Mouse (Mus musculus) spleen, embryonic (tissue): ENCODE results near the gene Rnf220.

Experiments used
- CTCF ChIA-PET: fragments of 350-600 bp; sonication (Branson Sonifier 250); formaldehyde crosslinking; loops from one replicate; lab custom pipeline; 2022; lab: Charles Lee

The Rnf220 gene

DNA sequence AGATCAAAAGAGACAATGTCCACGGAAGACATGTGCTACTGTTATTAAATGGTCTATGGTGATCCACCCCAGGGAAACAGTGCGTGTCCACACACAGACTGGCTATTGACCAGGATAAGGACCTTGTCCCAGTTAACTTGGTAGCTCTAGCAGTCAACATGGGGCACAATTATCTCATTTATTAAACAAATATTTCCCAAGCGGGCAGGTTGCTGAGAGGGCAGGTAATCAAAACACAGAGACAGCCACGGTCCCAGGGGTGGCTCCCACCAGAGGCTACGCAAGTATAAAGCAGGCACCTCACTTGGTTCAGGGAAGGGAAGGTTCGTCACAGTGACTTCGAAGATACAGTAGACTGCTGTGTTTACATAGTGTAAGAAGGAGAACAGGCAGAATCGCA, 153.5 kb downstream of the Rnf220 start:
- CTCF ChIA-PET: no interaction called here

DNA sequence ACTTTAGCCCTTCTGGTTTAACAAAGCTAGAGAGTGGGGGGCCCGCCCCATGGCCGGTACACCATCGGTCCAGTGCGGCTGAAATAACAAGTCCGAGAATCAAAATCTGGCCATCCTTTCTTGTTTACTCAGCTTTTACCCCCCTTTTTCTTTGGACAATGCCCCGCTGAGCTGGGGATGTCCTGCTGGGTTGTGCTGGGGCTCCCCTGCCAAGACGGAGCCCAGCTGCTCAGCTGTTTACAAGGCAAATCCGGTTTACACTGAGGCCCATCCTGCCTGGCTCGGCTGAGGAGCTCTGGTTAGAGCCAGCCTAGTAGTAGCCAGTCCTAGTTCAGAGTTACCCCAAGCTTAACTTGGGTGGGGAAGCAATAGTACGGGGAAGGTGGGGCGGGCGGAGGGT, 154.1 kb downstream of the Rnf220 start:
- CTCF ChIA-PET: interaction anchor here (0.6 kb wide), 1 partner anchor 52 kb away, joined by 8 read pairs; no protein-coding TSS in a partner anchor

DNA sequence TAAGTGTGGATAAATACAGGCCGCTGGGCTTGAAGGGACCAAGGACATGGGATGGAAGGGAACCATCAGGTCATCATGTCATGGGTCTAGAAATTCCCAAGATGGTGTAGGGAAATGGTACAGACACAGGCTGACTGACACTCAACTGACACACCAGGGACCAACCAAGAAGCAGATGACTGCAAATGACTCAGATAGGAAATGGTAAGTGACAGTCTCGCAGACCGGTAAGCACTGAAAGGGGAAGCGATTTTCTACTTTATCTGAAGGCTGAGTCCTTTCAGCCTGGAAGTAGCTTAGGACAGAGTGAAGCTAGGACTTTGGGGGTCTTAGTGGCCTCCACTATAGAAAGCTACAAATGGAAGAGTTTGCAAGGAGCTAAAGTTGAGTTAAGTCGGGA, 155.6 kb downstream of the Rnf220 start:
- CTCF ChIA-PET: no interaction called here

DNA sequence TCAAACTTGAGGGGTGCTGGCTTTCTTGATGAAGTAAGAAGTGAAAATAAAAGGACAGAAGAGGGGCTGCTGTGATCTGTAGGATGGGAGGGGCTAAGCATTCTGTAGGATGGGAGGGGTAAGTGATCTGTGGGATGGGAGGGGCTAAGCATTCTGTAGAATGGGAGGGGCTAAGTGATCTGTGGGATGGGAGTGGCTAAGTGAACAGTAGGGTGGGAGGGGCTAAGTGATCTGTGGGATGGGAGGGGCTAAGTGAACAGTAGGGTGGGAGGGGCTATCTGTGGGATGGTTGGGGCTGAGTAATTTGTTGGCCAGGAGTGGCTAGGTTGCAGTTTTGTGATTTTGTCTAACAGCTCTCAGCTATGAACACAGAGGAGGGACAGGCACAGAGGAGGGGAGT, 157.1 kb downstream of the Rnf220 start:
- CTCF ChIA-PET: no interaction called here

DNA sequence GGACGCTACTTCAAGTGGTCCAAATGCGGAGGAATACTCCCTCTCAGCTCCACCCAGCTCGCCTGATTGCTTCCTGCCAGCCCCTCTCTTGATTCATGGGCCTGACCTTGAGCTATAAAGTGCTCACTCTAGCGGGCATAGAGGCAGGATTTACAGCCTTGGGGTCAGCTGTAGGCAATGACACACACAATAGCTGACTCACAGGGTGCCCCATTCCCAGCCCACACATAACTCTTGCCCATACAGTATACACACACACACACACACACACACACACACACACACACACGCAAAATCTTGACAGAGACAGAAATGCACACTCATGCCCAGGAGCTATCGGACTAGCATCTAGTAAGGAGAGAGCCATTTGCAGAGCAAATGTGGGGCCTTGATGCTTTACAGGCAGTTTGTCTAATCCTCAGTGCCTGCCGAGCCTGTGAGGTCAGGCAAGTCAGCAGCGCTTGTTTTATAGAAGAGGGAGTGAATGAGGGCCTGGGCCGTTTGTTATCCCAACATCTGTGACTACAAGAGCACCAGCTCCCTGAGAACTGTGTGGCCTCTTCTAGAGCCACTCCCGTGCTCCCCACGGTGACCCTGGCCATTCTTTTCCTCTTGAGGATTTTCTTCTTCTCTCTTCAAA, 165.9 kb downstream of the Rnf220 start:
- CTCF ChIA-PET: no interaction called here

DNA sequence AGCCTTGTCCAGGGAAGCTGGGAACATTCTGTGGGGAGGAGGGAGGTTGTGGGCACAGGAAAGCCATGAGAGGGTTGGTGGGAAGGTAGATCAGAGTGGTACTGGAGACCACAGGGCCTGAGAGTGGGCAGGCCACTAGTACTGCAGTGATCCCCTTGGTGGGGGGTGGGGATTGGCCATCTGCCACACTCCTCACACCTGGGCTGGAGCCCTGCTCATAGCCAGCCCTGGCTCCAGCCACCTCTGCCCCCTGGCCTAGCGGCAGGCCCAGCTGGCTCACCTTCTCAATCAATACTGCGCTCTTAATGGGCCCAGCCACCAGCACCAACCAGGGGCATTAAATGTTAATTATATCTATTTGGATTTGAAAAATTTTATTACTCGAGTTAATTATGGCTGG, 166.7 kb downstream of the Rnf220 start:
- CTCF ChIA-PET: no interaction called here

DNA sequence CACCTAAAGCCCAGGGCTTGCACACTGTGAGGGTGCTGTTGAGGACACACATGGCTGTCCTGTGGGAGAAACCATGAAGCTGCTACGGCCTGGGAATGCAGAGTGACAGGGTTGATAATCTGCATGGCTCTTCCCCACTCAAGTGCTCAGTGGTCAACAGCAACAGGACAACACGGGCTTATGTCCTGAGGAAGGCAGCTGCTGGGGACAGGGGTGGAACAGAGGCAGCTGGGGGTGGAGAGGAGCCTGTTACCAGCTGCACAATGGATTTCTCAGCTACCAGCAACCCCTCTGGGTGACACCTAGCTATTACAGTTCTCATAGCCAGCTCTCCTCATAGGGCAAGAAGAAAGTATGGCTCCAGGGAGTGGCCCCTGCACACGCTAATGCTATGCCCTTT, 169.9 kb downstream of the Rnf220 start:
- CTCF ChIA-PET: no interaction called here

DNA sequence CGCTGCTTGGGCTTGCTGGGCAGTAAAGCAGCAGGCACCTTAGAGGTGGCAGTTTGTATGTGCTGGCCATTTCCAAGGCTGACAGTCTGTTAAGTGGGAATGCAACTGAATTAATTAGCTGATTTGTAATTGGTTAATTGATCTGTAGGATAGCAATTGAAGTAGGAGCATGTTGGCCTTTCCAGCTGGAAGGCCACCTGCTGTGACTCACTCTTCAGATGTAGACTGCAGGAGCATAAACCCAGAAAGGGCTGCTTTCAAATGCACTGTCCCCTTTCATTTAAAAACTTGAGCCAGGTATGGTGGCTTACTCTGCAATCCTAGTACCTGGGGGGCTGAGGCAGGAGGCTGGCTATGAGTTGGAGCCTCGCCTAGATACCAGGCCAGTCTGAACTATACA, 171.8 kb downstream of the Rnf220 start:
- CTCF ChIA-PET: no interaction called here

DNA sequence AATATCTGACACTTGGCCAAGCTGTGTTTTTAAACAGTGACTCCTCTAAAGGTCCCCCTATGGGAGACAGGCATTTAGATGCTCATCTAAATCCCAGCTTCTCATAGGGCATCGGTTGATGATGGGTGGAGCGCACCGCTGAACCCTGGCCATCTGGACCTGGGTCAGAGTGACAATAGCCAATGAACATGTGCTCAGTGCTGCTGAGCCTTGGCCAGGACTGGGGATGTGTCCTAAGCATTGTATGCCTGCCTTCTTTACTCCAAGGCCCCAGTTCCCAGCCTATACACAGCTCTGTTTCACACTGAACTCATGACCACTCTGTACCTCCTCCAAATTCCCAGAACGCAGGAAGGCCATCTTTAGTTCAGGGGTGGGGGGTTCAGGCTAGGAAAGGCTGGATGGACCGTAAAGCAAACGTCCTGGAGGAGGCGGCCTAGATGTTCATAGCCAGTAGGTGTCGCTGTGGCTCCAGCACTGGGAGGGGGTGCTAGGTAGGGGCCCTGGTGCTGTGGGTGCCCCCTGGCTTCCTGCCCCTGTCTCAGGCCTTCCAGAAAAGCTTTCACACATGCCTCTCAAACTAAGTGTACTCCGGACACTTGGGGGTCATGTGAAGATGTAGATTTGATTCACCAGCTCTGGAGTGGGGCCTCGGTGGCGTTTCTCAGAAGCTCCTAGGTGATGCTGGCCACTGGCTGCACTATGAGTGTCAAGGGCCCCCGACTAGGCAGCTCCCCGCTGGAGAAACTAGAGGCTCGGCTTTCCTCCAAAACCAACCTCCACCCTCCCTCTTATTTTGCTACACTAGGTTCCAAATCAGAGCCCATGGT, 173.1 kb downstream of the Rnf220 start:
- CTCF ChIA-PET: no interaction called here

DNA sequence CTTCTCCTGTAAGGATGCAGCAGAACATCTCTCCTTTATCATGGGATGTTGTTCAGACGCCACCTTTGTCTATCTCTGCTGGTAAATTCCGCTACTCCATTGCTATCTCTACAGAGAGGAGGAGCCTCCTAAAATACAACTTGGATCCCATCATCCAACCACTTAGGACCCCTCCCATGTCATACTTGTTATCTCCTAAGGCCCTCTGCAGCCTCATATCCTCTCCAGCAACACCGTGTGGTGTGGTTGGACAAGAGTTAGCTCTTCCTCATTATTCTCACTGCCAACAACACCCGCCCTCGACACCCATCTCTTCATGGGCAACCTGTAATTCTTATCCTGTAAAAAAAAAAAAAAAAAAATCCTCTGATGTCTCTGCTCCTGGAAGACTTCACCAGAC, 175.8 kb downstream of the Rnf220 start:
- CTCF ChIA-PET: no interaction called here

DNA sequence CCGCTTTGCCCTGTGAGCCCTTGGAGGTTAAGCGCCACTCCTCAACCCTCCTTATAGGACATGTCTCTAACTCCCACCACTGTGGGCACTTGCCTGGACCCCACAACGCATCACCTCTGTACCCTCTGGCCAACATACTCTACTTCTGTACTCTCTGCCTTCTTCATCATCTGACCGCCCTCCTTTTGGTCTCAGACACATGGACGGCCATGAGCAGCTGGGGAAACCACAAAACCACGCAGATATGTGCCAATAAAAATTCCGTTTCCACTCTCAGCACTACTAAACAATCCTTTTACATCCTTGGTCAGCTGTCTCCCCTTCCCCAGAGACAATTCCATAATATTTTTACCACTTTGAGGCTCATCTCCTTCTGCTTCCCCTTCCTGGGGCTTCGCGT, 178.3 kb downstream of the Rnf220 start:
- CTCF ChIA-PET: no interaction called here

DNA sequence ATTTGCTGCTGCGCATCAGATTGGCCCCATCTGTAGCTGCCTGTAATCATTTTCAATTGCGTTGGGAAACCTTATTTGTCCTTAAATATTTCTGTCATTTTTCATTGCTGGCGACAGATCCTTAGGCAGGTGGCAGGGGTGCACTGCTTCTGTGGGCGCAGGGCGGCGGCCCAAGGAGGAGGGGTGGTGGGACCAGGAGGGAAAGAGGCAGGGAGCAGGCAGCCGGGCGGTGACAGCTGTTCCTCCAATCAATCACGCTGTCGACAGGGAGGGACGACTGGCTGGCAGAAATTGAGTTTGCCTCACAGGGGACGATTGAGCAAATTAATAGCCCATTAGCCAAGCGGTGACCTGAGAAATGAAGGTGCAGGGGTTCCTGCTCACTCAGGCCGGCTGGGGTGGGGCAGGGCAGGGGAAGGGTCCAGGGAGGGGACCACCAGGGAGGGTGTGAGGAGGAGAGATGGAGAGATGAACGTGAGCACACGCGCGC, 179.1 kb downstream of the Rnf220 start:
- CTCF ChIA-PET: no interaction called here

DNA sequence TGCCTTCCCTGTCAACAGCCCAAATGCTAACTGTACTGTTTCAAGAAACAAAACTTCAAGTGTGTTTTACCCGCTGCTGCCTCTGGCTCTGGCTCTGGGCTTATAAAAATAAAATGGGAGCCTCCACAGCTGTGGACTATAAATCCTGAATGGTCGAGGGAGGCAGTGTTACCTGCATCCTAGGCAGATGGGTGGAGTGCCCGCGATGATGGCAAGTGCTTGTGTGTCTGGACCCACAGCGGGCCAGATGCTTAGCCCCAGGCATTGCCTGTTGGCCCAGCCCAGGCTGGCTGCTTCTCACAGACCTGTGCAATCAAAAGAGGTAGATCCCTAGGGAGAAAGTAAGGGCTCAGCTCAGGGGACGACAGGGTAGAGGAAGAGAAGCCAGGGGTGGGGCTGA, 180.1 kb downstream of the Rnf220 start:
- CTCF ChIA-PET: no interaction called here

DNA sequence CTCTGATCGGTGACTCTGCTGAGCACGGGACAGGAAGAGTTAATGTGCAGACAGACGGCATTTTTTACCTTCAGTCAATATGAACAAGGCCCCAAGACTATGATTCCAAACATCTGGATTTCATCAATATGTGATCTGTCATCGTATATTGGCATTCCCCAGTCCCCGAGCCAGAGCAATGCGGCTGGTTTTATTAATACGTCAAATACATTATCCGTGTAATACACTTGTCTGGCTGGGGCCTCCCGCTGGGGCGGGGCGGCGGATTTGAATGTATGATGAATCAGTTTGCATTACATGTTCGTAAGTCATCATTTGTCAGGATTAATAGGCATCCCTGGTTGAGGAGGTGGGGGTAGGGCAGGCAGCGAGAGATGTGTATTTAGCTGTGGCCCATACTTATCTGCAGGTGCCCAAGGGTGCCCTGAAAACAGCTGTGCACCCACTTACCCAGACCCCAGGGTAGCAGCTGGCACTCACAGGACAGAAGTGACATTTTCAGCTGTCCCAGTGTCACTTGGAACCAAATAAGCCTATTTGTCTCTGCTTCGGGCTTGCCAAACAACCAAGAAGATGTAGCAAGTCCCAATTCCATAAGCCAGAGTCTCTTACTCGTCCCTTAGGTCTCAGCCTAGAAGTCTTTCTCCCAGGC, 181.9 kb downstream of the Rnf220 start:
- CTCF ChIA-PET: no interaction called here

DNA sequence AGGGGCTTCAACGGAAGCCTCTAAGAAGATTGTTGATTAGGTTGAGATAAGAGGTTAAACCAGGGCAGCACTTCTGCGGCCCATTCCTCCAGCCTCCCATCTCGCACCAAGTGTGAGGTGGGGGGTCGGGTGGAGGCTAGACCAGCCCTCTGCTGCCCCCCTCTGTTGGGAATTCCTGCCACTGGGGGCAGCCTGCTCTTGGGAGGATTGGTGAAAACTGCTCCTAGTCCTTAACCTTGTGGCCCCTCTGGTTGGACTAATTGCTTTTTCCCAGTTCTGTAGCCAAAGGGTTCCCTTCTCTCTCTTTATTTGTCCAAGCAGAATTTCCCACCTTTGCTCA, 183.8 kb downstream of the Rnf220 start:
- CTCF ChIA-PET: no interaction called here

DNA sequence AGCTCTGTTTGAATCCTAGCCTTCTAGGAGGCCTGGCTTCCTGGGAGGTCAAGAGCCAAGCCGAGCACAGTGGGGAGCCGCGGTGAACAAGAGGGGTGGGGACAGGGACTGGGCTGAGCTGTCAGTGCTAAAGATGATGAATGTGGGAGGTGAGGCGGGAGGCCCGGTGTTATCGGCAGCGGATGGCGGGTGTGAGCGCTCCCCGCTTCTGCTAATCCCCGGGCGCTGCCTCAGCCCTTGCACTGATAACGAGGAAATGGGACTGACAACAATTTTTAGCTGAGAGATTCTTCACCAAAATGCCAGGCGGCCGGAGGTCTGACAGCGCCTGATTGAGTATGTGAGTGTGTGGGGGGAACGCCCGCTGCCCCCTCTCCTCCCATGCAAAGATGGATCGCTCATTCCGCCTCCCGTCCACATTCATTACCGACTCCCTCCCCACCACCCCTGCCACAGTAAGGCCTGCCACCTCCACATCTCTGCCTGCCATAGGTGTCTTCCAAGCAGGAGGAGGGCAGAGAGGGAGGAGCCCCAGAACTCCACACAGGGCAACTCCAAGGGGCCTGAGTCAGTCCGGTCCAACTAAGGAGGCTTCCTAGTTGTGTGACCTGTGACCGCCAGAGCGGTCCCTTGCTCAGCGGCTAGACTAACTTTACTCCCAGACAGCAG, 184.3 kb downstream of the Rnf220 start:
- CTCF ChIA-PET: no interaction called here

DNA sequence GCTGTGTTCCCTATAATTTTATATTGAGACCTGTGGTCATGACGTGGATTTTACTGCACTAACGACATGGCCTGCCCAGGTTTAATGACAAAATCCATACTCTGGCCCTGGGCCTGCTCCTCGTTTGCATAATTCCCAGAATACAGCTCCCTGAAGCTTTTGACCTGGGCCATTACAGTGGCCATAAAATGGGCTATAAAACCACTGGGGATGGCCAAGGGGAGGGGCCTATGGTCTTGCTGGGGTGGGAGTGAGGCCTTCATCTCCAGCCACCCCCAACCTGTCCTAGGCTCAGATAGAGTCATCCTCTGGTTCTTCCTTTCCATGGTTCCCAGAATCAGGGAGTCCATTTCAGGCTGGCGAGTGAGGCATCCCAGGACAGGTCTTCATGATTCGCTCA, 185.0 kb downstream of the Rnf220 start:
- CTCF ChIA-PET: no interaction called here

DNA sequence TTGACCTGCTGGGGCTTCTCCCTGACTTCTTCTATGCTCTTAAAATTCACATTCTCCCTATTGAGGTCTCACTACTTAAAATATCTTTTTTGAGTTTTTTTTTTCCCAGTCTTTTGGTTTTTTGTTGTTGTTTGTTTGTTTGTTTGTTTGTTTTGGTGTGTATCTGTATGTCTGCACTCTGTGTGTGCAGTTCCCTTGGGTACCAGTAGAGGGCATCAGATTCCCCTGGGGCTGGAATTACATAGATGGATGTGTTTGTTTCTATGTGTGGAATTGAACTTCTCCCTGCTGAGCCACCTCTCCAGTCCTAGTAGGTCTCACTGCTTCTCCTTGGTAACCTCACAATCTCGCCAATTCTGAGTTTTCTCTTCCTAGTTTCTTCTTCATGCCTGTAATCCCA, 187.4 kb downstream of the Rnf220 start:
- CTCF ChIA-PET: no interaction called here

DNA sequence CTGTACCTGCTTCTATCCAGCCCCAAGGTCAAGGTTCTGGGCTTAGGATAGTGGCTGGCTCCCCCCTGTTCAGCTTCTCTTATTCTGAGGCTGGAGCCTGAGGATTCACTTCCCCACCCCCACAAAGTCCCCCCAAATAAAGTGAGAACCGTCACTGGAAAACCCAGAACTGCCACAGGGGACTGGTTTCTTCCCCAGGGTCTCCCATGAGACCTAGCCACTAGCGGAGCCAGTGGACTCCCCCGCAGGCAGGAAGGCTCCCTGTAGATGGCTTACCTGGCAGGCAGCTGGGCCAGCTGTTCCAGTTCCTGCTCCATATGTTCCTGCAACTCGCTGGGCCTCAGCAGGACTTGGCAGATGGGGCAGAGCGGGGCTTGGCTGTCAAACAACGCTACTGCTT, 189.6 kb downstream of the Rnf220 start:
- CTCF ChIA-PET: no interaction called here

DNA sequence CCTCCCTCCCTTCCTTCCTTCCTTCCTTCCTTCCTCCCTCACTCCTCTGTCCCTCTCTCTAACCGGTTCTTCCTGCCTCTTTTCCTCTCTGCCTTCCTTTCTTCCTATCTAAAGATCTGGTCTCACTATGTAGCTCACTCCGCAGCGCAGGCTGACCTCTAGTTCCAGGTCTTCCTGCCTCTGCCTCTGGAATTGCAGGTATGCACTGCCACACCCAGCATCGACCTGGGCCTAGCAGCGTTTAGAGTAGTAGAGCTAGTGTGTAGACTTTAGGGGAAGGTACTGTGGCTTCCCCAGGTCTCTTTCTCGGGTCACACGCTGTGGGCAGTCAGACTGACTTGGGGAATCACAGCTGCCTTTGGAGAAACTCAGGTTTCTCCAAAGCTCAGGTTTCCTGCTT, 191.4 kb downstream of the Rnf220 start:
- CTCF ChIA-PET: no interaction called here

DNA sequence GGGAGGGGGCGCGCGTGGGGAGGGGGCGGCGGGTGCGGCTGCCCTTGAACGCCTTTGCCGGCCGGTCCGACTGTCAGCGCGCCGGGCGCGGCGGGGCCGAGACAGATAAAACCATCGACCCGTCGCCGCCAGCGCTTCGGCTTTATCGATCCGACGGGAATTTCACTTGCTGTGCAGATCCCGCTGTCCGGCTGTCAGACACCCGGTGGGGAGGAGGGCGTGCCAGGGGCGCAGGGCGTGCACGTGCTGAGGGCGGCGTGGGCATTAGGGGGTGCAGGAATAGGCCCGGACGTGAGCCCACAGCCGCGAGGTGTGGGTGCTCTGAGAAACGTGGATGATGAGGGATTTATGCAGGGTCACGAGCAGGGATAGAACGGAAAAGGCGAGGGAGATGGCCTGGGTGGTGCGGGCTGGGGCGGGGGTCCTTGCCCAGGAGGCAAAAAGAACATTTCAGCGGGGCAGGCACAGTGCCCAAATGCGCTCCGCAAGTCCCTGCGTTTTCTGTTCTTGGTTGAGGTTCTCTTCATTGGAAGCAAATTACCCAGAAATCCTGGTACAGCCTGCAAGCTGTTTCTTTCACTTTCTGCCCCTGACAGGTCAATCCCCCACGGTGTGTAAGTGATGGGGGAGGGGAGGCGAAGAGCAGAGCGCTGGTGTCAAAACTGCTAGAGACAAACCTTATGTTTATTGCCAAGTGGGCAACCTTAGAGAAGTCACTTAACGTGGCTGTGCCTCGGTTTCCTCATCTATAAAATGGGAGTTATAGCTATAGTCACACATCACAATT, 192.4 kb downstream of the Rnf220 start:
- CTCF ChIA-PET: no interaction called here
